Mouse (Mus musculus) 3134 (cell line): Measurements from ENCODE around the gene Nmrk1.
A peak's percentile ranks its signal among the peaks of the same experiment; 100 is the strongest.

Experiments used
- DNase-seq: peaks from one replicate; pipeline ENCODE4 v3.0.0-alpha.2; 2011; ENCODE audit warnings: low spot score; ENCODE audit not compliant: insufficient read length; ENCODE audit errors: extremely low read depth

The Nmrk1 gene

DNA sequence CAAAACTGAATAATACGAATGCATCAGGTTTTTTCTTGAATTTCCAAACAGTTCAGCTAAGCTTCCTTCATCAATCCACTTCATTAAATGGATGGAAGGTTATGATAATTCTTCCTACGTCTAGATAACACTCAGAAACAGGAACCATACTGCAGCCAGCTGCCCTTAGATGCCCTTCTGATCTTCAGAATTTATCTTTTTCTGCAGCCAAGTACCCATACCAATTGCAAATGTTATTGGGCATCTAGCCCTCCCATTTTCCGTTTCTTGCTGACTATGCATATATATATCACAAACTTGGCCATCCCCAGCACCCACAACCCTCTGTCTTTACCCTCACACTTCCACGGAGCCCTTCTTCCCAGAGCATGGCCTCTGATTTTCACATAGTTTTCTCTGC lies 18.2 kb downstream of the Nmrk1 start:
- DNase-seq, result no peak

DNA sequence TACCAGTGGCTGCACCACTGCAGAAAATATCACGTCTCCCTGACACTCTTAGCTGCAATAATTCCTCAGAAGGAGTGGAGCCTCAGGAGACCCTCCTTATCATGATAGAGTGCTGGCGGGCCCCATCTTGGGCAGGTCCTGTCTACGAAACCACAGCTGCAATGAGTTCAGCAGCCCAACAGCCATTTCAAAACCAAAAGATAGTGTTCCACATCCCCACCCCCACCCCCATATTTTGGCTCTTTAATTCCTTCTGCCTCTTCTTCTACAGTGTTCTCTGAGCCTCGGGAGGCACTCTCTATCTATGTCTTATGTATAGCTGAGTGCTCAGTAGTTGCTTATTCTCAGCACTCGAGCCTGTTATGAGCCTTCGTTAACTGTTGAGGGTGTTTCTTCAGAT lies 18.7 kb downstream of the Nmrk1 start:
- DNase-seq, result no peak

GRCm38 (mm10) chr19:18652592-18652991 lies 20.8 kb downstream of the Nmrk1 start:
- peak; percentile 36 for DNase-seq

GRCm38 (mm10) chr19:18653058-18653457 lies 21.3 kb downstream of the Nmrk1 start:
- DNase-seq, result no peak

DNA sequence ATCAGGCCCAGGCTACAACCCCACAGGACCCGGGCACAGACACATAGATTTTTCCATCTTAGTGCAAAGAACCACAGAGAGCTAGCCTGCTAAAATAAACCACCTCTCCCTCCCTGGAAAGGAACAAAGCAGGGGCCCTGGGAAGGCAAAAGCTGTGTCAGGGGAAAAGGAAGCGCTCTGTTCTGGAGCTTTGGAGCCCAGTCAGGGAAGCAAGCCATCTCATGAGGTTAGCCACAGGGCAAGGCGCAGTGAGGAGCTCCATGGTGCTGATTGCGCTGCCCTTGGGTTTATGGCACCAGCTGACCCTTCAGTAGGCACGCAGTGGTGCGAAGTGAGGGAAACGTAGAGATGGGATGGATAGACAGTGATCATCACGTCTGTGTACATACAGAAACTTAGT lies 22.6 kb downstream of the Nmrk1 start:
- DNase-seq, result no peak

- DNase-seq, result no peak
Measured at GRCm38 (mm10) chr19:18654984-18655383, 23.2 kb downstream of the Nmrk1 start.

DNA sequence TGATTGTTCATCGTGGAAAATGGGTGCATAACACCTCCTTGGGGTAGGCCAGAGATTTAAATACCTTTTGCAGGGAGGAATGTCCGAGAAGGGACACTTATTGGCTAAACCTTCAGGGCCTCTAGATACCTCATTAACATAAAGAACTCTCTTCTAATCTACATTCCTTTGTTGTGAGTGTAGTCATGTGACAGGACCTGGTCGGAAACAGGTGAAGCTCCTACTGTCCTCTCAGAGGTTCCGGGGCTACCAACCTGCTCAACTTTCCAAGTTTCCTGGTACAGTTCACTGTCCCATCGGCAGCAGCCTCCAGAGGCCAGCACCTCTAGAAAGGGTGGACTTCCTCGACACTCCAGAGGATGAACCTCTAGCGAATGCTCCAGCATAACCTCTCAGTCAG lies 24.2 kb downstream of the Nmrk1 start:
- no peak for DNase-seq

DNA sequence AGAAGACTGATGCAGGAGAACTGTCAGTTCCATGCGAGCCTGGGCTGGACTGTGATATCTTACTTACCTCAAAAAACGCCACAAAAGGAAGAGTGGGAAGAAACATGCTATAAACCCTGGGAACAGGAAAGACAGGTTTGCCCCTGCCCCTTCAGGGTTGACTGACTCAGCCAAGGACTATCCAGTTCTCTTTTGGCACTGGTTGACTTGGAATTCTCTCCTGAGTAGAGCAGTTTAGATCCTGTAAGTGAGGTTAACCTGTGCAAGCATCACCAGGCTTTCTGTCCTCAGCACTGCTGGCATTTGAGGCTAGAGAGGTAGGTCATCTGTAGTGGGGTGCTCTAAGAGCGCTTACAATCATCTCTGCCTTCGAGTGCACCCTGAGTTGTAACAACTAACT lies 26.7 kb downstream of the Nmrk1 start:
- no peak for DNase-seq

GRCm38 (mm10) chr19:18659349-18659748 lies 27.6 kb downstream of the Nmrk1 start:
- DNase-seq, result no peak

- DNase-seq, result no peak
Measured at GRCm38 (mm10) chr19:18660466-18660865, 28.7 kb downstream of the Nmrk1 start.

DNA sequence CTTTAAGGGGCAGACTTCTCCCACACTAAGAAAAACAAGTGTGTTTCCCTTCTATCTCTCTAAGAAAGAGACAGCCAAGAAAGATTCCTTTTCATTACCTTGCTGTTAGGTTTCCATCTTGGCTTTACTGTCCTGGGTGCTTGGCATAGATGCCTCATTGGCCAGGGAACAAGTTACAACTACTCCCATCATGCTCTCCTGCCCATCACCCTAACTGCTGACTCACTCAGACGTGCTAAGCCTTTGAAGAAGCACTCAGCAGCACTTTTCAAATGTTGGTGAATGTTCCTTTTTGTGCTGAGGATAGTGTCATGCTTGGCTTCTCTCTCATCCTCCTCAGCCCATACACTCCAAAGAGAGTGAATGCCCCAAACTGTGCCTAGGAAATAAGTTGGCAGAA lies 29.9 kb downstream of the Nmrk1 start:
- no peak for DNase-seq

DNA sequence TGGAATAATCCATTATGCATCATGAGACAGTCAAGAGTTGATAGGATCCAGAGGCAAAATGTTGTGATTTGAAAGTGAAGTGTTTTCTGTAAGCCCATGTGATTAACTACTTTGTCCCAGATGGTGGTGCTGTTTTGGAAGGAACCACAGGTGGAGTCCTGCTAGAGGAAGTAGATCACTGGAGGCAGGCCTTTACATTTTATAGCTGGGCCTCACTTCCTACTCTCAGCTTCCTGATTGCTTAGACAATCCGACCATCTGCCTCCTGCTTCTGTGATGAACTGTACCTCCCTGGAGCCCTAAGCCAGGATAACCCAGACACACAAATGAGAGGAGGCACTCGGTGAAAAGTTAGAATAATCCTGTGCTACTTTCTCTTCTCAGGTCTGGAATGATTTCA lies 32.2 kb downstream of the Nmrk1 start:
- no peak for DNase-seq

- DNase-seq, result no peak
Measured at GRCm38 (mm10) chr19:18666966-18667365, 35.2 kb downstream of the Nmrk1 start.

- no peak for DNase-seq
Measured at GRCm38 (mm10) chr19:18669551-18669950, 37.8 kb downstream of the Nmrk1 start.

GRCm38 (mm10) chr19:18670608-18671007 lies 38.9 kb downstream of the Nmrk1 start, which contains the start of gene Carnmt1:
Gene Carnmt1 (plus strand): TSS chr19:18670764.
- DNase-seq, result peak; percentile 95

DNA sequence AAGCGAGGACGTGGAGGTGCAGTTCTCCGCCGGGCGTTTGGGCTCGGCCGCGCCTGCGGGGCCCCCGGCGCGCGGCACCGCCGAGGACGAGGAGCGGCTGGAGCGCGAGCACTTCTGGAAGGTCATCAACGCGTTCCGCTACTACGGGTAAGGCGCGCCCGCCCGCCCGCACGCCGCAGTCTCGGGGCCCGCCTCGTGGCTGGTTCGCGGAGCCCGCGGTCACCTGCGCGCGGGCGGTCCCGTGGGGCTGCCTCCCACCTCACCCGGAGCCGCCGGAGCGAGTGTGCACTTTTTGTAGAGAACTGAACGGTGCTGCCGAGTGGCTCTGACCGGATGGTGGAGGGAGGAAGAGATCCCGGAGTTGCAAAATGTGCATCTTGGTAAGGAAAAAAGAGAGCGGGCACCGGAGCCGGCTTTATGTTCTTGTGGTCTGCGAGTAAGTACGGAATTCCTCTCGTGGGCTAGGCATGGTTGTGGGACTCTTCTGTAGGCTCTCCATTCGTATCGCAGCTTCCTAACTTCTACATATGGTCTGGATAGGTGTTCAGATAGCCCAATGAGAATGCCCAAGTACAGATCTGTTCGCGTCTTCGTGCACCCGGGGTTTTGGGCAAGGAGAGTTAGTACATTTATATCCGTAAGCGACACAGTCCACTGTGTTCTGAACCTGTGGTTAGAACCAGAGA lies 39.4 kb downstream of the Nmrk1 start:
- DNase-seq, result peak; percentile 66

DNA sequence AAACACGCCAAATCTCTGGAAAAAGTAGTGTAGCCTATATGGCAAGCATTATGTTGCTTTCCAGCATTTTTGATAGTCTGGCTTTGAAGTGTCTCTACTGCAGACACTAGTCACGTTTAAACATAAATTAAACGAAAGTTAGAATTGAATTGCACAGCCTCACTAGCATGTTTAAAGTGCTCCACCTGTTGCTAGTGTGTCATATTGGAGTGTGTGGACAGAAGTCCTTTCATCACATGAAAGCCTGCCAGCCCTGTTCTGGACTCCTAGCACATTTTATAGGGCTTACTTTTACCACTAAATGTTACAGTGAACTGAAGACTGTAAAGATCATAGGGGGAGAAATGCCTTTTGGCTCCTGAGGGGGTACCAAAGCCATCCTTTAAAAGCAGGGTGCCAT lies 40.7 kb downstream of the Nmrk1 start:
- no peak for DNase-seq

GRCm38 (mm10) chr19:18673116-18673515 lies 41.4 kb downstream of the Nmrk1 start:
- no peak for DNase-seq

DNA sequence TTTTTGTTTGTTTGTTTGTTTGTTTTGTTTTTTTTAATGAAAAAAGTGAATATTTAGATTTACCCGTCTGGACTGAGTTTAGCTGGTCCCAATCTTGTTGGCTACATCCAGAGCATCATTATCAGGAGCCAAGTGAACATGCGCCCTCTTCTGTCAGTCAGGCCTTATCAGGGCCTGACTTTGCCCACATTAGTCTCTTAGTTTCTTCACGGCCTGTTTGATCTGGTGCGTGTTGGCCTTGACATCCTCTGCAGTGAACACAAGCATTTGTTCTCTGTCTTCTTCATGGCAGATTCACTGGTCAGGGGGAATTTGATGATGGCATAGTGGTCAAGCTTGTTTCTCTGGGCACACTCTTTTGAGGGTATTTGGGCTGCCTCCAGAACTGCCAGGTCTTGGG lies 50.4 kb downstream of the Nmrk1 start:
- DNase-seq, result no peak

DNA sequence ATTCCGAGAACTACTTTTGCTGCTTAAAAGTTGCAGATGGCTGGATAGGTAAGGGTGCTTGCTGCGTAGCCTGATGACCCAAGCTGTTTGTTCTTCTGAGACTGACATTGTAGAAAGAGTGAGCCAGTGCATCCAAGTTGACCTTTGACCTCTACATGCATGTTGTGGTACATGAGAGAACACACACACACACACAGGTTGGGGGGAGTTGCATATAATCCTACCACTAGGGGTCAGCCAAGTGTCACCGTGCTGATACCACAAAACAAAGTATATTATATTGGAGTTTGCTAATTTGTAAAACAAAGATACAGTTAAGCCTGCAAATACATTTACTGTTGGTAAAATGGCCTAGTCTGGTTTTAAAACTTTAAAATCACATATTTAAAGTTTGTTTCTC lies 55.8 kb downstream of the Nmrk1 start:
- DNase-seq, result no peak

DNA sequence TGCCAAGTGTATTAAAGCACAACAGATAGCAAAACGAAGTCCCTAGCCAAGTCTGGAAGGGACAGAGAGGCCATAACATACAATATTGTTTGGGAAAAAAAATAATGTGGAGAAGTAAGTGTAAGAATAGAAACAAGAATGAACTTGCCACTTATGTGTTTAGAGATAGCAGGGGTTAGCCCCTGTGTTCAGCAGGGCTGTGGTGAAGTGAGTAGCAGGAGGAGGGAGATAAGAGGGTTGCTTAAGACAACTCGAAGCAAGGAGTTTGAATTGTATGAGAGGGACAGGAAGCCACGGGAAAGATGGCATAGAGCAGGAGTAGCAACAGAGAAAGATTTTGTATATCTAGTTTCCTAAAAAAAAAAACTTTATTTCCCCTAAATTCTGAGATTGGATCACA lies 60.4 kb downstream of the Nmrk1 start:
- no peak for DNase-seq

DNA sequence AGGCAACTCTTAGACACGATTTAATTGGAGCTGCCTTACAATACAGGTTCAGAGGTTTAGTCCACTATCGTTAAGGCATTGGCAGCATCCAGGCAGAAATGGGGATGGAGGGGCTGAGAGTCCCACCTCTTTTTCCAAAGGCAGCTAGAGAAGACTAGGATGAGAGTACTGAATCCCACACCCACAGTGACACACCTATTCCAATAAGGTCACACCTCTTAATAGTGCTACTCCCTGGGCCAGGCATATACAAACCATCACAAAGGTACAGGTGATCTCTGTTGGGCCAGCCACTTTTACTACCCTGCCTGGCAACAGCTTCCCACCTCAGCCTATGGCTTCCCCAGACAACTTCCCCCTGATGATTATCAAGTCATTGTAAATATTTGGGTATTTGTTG lies 61.0 kb downstream of the Nmrk1 start:
- no peak for DNase-seq

GRCm38 (mm10) chr19:18695116-18695515 lies 63.4 kb downstream of the Nmrk1 start:
- DNase-seq, result no peak
